Mouse (Mus musculus) heart, adult 2 months (tissue): ENCODE data around the gene Hpdl. TPM values are rescaled to one million over a fixed set of nuclear protein-coding genes. Genes with fewer than 3 reads are reported as not detected.
A peak's percentile ranks its signal among the peaks of the same experiment; 100 is the strongest.

Experiments used
- DNase-seq, 2 experiments: peaks; one replicate each; pipeline ENCODE4 v3.0.0; 2021
- H3K27ac ChIP-seq: fragments of 200-600 bp; 2 replicates; pipeline ENCODE4 v1.8.1; 2022
- H3K27me3 ChIP-seq: fragments of 200-500 bp; 2 replicates; pipeline ENCODE4 v1.6.1; 2012; ENCODE audit warnings: mild to moderate bottlenecking, low read length, inconsistent platforms, mixed read lengths; ENCODE audit not compliant: control insufficient read depth, insufficient read depth
- H3K36me3 ChIP-seq: fragments of 200-500 bp; 2 replicates; pipeline ENCODE4 v1.6.1; 2012; ENCODE audit warnings: low read length, inconsistent platforms; ENCODE audit not compliant: control insufficient read depth, insufficient read depth
- H3K4me1 ChIP-seq: fragments of 200-500 bp; 2 replicates; pipeline ENCODE4 v1.6.1; 2011; ENCODE audit warnings: low read length; ENCODE audit not compliant: control insufficient read depth, insufficient read depth
- H3K4me3 ChIP-seq: fragments of 200-600 bp; 2 replicates; pipeline ENCODE4 v1.8.1; 2022
- H3K79me2 ChIP-seq: fragments of 200-500 bp; replicated peaks from 2 replicates; pipeline ENCODE4 v1.6.1; 2012; ENCODE audit warnings: mild to moderate bottlenecking, inconsistent platforms, low read length, moderate library complexity, mixed read lengths; ENCODE audit not compliant: control insufficient read depth, insufficient read depth
- H3K9ac ChIP-seq: fragments of 200-500 bp; 2 replicates; pipeline ENCODE4 v1.6.1; 2012; ENCODE audit warnings: low read depth, mild to moderate bottlenecking, control low read depth, inconsistent platforms, low read length, mixed read lengths
- CTCF ChIP-seq: fragments of 200-600 bp; IDR thresholded peaks from 2 replicates; pipeline ENCODE4 v1.8.1; 2022; ENCODE audit warnings: antibody characterized with exemption, mild to moderate bottlenecking, moderate library complexity
- EP300 ChIP-seq: fragments of 200-500 bp; IDR thresholded peaks from 2 replicates; pipeline ENCODE4 v1.6.1; 2011; ENCODE audit warnings: low read depth, low read length, control low read depth; ENCODE audit not compliant: insufficient read depth
- POLR2A ChIP-seq: fragments of 200-500 bp; IDR thresholded peaks from 2 replicates; pipeline ENCODE4 v1.6.1; 2011; ENCODE audit warnings: mild to moderate bottlenecking, low read depth, low read length, control low read depth; ENCODE audit not compliant: insufficient read depth
- WGBS: fragments of 180-500 bp; shearing (Covaris S2); methylation state at CpG from one replicate; pipeline ENCODE4 v1.1.7; 2018; 5-methylcytosine and 5-hydroxymethylcytosine counted together
- intact Hi-C: fragments of 180-260 bp; cut with DNase I; formaldehyde crosslinking; loops from one replicate; pipeline ENCODE4 v1.15.1; 2025
- long read RNA-seq: library from polyadenylated mRNA; stranded (forward); transcript quantifications from one replicate; pipeline ENCODE4 v2.0.0, GENCODE M21; 2021
- polyA plus RNA-seq: library from polyadenylated mRNA; depleted of rRNA; stranded (reverse); fragments of >200 nt; gene quantifications from 2 replicates; pipeline ENCODE4 v1.2.3, GENCODE M21; 2012; rRNA removed
- total RNA-seq, 2 experiments: library from RNA; stranded (reverse); gene quantifications; 2 replicates each; pipeline ENCODE4 v1.2.3; 2021

Hpdl gene
- total RNA-seq (1 to 10 TPM; 3.9 to 4.8 TPM), polyA plus RNA-seq (4.0 and 4.3 TPM in 2 replicates)
- long read RNA-seq, partial matches to known transcripts = 0 of 2 reads
- long read RNA-seq, other reads (novel, unspliced or antisense) = 0 of 2 reads

DNA sequence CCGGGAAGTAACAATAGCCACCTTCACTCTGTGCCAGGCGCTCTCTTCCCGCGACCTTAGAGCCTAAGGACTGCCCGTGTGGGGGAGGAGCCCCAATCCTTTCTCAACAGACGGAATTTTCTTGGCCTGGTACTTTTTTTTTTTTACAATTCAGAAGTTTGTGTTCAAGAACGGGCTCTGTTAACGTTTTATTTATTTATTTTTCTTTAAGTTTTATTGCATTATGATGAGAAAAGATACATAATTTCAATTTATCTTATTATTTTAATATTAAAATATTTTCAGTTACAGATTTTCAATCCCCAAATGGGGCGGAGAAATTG lies at the start of gene Hpdl:
Gene Hpdl (minus strand): TSS at position 14 of the 323 bp plus-strand sequence.
- TF ChIP-seq CTCF = no peak
- no peak for TF ChIP-seq POLR2A
- TF ChIP-seq EP300 = no peak
- WGBS = 12% methylated on average over 9 of the region's 9 CpGs

GRCm38 (mm10) chr4:116869898-116870297 lies 48.4 kb upstream of the Hpdl start:
- no peak for TF ChIP-seq POLR2A
- no peak for TF ChIP-seq CTCF
- no peak for TF ChIP-seq EP300
- 47% methylated on average over 3 of the region's 3 CpGs for WGBS
- no peak overlapping the region for H3K9ac ChIP-seq
- H3K36me3 ChIP-seq = no peaks in the 10 kb centered on the region
- no peaks in the 10 kb centered on the region for H3K79me2 ChIP-seq
- no peak for DNase-seq
- H3K27ac ChIP-seq = no peak overlapping the region
- intact Hi-C loops = no loop called here
- H3K4me3 ChIP-seq = no peak overlapping the region
- 0 out of 2 replicates have a peak, but pooled peaks cover 2% of the 10 kb centered on the region for H3K27me3 ChIP-seq
- H3K4me1 ChIP-seq = no peaks in the 10 kb centered on the region

More for the DNA sequence above, at the start of gene Hpdl:
- no peak for DNase-seq
- H3K36me3 ChIP-seq = no peaks in the 10 kb centered on the region
- intact Hi-C loops = no loop called here
- H3K4me1 ChIP-seq = peaks cover 2% of the 10 kb centered on the region; the same call in 1 of the 2 replicates
- H3K4me3 ChIP-seq = peak within 1 kb of the TSS; percentile 54
- peak within 1 kb of the TSS; percentile 36 for H3K9ac ChIP-seq
- H3K27ac ChIP-seq = peak within 1 kb of the TSS; percentile 68
- H3K79me2 ChIP-seq = no peaks in the 10 kb centered on the region
- H3K27me3 ChIP-seq = no peaks in the 10 kb centered on the region

- H3K36me3 ChIP-seq = no peaks in the 10 kb centered on the region
- intact Hi-C loops = no loop called here
- DNase-seq = no peak
- no peak overlapping the region for H3K27ac ChIP-seq
- no peak overlapping the region for H3K9ac ChIP-seq
- 46% methylated on average over 8 of the region's 8 CpGs for WGBS
- no peak for TF ChIP-seq POLR2A
- no peak for TF ChIP-seq CTCF
- no peak for TF ChIP-seq EP300
- no peaks in the 10 kb centered on the region for H3K27me3 ChIP-seq
- no peaks in the 10 kb centered on the region for H3K79me2 ChIP-seq
- no peak overlapping the region for H3K4me3 ChIP-seq
- no peaks in the 10 kb centered on the region for H3K4me1 ChIP-seq
These were observed 40.5 kb upstream of the Hpdl start for GRCm38 (mm10) chr4:116862023-116862422.

GRCm38 (mm10) chr4:116859711-116860110 lies 38.2 kb upstream of the Hpdl start:
- no peaks in the 10 kb centered on the region for H3K36me3 ChIP-seq
- no peak overlapping the region for H3K4me3 ChIP-seq
- H3K9ac ChIP-seq = no peak overlapping the region
- TF ChIP-seq CTCF = no peak
- TF ChIP-seq EP300 = no peak
- TF ChIP-seq POLR2A = no peak
- H3K79me2 ChIP-seq = no peaks in the 10 kb centered on the region
- WGBS = 58% methylated on average over 5 of the region's 5 CpGs
- no peak for DNase-seq
- no peaks in the 10 kb centered on the region for H3K4me1 ChIP-seq
- H3K27ac ChIP-seq = no peak overlapping the region
- intact Hi-C loops = no loop called here
- no peaks in the 10 kb centered on the region for H3K27me3 ChIP-seq

GRCm38 (mm10) chr4:116857203-116857602 lies 35.7 kb upstream of the Hpdl start:
- H3K79me2 ChIP-seq = no peaks in the 10 kb centered on the region
- no peaks in the 10 kb centered on the region for H3K36me3 ChIP-seq
- H3K27ac ChIP-seq = no peak overlapping the region
- no peaks in the 10 kb centered on the region for H3K27me3 ChIP-seq
- H3K9ac ChIP-seq = no peak overlapping the region
- TF ChIP-seq CTCF = no peak
- TF ChIP-seq EP300 = no peak
- TF ChIP-seq POLR2A = no peak
- H3K4me1 ChIP-seq = no peaks in the 10 kb centered on the region
- 92% methylated on average over 10 of the region's 10 CpGs for WGBS
- DNase-seq = no peak
- no peak overlapping the region for H3K4me3 ChIP-seq
- intact Hi-C loops = no loop called here

DNA sequence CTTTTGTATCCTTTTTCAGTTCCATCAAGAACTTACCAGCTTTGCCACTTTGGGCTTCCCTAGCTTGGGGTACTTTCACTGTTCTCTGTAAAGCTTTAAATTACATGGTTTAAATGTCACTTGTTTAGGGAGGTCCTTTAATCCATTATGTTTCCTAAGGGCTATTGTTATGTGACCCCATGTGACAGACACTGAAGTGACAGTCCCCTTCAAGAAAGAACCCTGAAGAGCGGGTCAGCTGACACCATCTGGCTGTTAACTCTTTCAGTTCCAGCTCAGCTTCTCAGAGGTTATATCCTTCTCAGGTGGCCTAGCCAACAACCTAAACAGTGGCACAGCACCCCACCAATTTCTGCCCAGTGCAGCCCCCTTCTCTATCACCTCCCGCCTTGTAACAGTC lies 32.8 kb upstream of the Hpdl start:
- H3K9ac ChIP-seq = no peak overlapping the region
- no peak for DNase-seq
- intact Hi-C loops = no loop called here

More for the DNA sequence above, 32.8 kb upstream of the Hpdl start:
- no peaks in the 10 kb centered on the region for H3K79me2 ChIP-seq
- no peaks in the 10 kb centered on the region for H3K36me3 ChIP-seq
- no peaks in the 10 kb centered on the region for H3K27me3 ChIP-seq
- no peak overlapping the region for H3K27ac ChIP-seq
- no peak overlapping the region for H3K4me3 ChIP-seq
- TF ChIP-seq EP300 (no peak), POLR2A (no peak), CTCF (no peak)
- WGBS = 24% methylated on average over 2 of the region's 2 CpGs
- no peaks in the 10 kb centered on the region for H3K4me1 ChIP-seq
